Mouse (Mus musculus): Measurements from ENCODE around the gene Epb41l1. TPM values are rescaled to one million over a fixed set of nuclear protein-coding genes. Genes with fewer than 3 reads are reported as not detected.

The Epb41l1 gene
- total and polyA plus RNA-seq, 2 experiments from 2014 or later, result 10.7 to 259 TPM

DNA sequence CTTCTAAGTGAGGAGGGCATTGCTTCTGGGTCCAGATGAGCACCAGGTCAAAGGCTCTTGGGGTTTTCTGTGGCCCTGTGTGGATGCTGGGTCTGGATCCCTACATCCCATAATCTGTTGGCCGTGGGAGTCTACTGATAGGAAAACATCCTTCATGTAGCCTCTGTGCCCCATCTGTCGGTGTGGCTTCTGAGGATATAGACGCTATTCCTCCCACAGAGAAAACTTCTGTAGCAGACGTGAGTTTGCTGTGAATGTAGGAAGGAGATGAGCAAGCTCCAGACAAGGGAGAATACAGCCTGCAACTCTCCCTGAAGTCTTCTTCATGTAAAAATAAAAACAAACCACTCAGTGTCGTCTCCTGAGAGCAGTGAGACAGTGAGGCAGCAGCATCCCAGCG, 97.6 kb downstream of the Epb41l1 start:
- Histone ChIP-seq H3K4me2 (ENCODE audit: low read depth, low read length) (no peak overlapping the region), H3K36me3 (ENCODE audit: insufficient read depth, low read length) (peaks cover 38% of the 10 kb centered on the region; the same call in 1 of the 2 replicates), H3K4me1 (ENCODE audit: insufficient read depth, low read length) (no peaks in the 10 kb centered on the region), H3K4me3 (ENCODE audit: low read length) (no peak overlapping the region), H3K9ac (replicated peaks; ENCODE audit: low read length) (no peak overlapping the region), H3K27me3 (ENCODE audit: insufficient read depth, low read length) (no peaks in the 10 kb centered on the region), H3K9me3 (ENCODE audit: low read length) (no peaks in the 10 kb centered on the region), H3K27ac (no peak overlapping the region)
- no peak for TF ChIP-seq CTCF (IDR thresholded peaks at IDR 0.05; ENCODE audit: low read depth)
- WGBS, result 79% methylated on average over 6 of the region's 6 CpGs
- DNase-seq (ENCODE audit: low spot score) (no peak), ATAC-seq (no peak)

DNA sequence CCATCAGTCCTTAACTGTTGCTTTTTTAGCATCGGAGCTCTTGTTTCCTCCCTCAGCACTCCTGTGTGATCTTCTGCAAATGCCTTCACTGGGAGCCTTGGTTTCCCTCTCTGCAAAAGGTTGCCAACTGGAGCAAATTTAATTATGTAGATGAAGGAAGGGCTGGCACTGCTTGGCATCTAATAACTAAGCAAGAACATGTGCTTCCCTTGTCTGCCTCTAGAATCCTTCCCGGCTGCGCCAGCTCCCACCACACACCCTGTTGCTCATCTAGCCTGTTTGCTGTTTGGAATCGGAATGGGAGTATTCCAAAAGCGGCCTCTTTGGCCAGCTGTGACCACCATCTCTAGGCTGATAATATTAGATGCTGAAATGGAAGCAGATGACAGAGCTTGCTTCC, 98.9 kb downstream of the Epb41l1 start:
- DNase-seq (ENCODE audit: low spot score) (no peak), ATAC-seq (no peak)
- no peak overlapping the region for H3K4me2 ChIP-seq (ENCODE audit: low read depth, low read length)
- H3K27me3 ChIP-seq (ENCODE audit: insufficient read depth, low read length), result no peaks in the 10 kb centered on the region
- TF ChIP-seq CTCF (IDR thresholded peaks at IDR 0.05; ENCODE audit: low read depth), result no peak
- peaks cover 27% of the 10 kb centered on the region; the same call in 1 of the 2 replicates for H3K36me3 ChIP-seq (ENCODE audit: insufficient read depth, low read length)
- no peak overlapping the region for H3K4me3 ChIP-seq (ENCODE audit: low read length)
- 67% methylated on average over 5 of the region's 5 CpGs for WGBS
- no peaks in the 10 kb centered on the region for H3K4me1 ChIP-seq (ENCODE audit: insufficient read depth, low read length)
- no peaks in the 10 kb centered on the region for H3K9me3 ChIP-seq (ENCODE audit: low read length)
- no peak overlapping the region for H3K27ac ChIP-seq
- no peak overlapping the region for H3K9ac ChIP-seq (replicated peaks; ENCODE audit: low read length)

DNA sequence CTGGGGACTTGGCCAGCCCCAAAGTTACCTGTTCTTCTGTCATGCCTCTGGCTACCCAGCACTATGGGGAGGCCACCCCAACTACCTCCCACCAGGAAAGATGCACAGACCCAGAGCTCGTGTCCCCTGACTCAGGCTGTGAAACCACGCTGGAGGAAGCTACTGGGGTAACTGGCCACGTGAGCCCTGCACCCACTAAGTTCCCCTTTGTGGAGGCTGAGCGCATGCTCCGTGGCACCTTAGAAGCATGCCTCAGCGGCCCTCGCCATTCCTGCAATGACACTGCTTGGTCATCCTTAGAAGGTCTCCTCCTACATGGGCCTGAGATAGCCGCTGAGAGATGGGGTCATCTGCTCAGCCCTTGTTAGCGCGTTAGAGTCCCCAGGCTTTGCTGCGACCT, 102.3 kb downstream of the Epb41l1 start:
- 91% methylated on average over 11 of the region's 11 CpGs for WGBS
- Histone ChIP-seq H3K4me1 (ENCODE audit: insufficient read depth, low read length) (no peaks in the 10 kb centered on the region), H3K36me3 (ENCODE audit: insufficient read depth, low read length) (peaks cover 25% of the 10 kb centered on the region; the same call in 1 of the 2 replicates), H3K27ac (no peak overlapping the region), H3K27me3 (ENCODE audit: insufficient read depth, low read length) (no peaks in the 10 kb centered on the region), H3K4me3 (ENCODE audit: low read length) (no peak overlapping the region), H3K9ac (replicated peaks; ENCODE audit: low read length) (no peak overlapping the region), H3K9me3 (ENCODE audit: low read length) (no peaks in the 10 kb centered on the region), H3K4me2 (ENCODE audit: low read depth, low read length) (no peak overlapping the region)
- no peak for DNase-seq (ENCODE audit: low spot score)
- ATAC-seq, result no peak
- TF ChIP-seq CTCF (IDR thresholded peaks at IDR 0.05; ENCODE audit: low read depth), result no peak

DNA sequence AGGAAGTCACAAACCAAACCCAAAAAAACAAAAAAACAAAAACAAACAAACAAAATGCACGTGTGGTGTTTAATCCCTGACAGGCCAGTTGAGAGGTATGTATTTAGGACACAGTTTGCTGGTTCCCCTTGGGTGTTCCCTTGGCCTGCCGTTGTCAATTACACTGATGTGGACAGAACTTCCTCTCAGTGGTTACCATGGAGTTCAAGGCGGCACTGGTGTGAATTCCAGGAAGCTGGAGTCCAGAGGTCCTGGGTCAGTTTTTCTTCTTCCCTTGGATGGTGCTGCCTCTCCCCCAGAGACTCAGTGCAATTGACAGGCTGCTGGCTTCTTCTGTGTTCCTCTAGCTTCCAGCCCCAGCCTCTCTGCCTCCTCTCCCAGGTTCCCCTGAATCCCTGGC, 103.4 kb downstream of the Epb41l1 start:
- H3K27ac ChIP-seq, result no peak overlapping the region
- peak; percentile 32; the same call in 1 of the 2 replicates for ATAC-seq
- TF ChIP-seq CTCF (IDR thresholded peaks at IDR 0.05; ENCODE audit: low read depth), result no peak
- no peaks in the 10 kb centered on the region for H3K4me1 ChIP-seq (ENCODE audit: insufficient read depth, low read length)
- peak; percentile 30 for DNase-seq (ENCODE audit: low spot score)
- no peak overlapping the region for H3K4me3 ChIP-seq (ENCODE audit: low read length)
- 26% methylated on average over 3 of the region's 3 CpGs for WGBS
- H3K4me2 ChIP-seq (ENCODE audit: low read depth, low read length), result no peak overlapping the region
- no peaks in the 10 kb centered on the region for H3K9me3 ChIP-seq (ENCODE audit: low read length)
- H3K36me3 ChIP-seq (ENCODE audit: insufficient read depth, low read length), result peaks cover 27% of the 10 kb centered on the region; the same call in 1 of the 2 replicates
- H3K9ac ChIP-seq (replicated peaks; ENCODE audit: low read length), result no peak overlapping the region
- no peaks in the 10 kb centered on the region for H3K27me3 ChIP-seq (ENCODE audit: insufficient read depth, low read length)

DNA sequence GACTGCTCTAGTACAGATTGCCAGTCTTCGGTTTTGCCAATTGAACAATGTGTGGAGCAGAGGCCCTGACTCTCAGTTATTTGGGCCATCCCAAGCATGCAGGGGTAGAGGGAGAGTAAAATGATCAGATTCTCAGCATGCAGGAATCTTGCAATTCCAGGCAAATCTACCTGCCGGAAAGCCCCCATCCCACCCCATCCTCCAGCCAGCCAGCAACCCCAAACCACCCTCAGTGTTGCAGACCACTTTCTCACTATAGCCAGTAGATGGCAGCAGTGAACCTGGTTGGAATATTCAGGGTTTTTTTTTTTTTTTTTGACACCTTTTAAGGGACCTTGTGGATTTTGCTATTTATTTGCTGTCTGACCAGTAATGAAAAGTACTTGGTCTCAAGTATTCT, 109.0 kb downstream of the Epb41l1 start:
- Histone ChIP-seq H3K4me2 (ENCODE audit: low read depth, low read length) (no peak overlapping the region), H3K27ac (no peak overlapping the region), H3K4me3 (ENCODE audit: low read length) (no peak overlapping the region), H3K9ac (replicated peaks; ENCODE audit: low read length) (no peak overlapping the region), H3K9me3 (ENCODE audit: low read length) (no peaks in the 10 kb centered on the region), H3K4me1 (ENCODE audit: insufficient read depth, low read length) (no peaks in the 10 kb centered on the region), H3K27me3 (ENCODE audit: insufficient read depth, low read length) (no peaks in the 10 kb centered on the region), H3K36me3 (ENCODE audit: insufficient read depth, low read length) (peaks cover 23% of the 10 kb centered on the region)
- ATAC-seq (no peak), DNase-seq (ENCODE audit: low spot score) (peak; percentile 85)
- peak; percentile 81 for TF ChIP-seq CTCF (IDR thresholded peaks at IDR 0.05; ENCODE audit: low read depth)
- 65% methylated on average over 2 of the region's 2 CpGs for WGBS

DNA sequence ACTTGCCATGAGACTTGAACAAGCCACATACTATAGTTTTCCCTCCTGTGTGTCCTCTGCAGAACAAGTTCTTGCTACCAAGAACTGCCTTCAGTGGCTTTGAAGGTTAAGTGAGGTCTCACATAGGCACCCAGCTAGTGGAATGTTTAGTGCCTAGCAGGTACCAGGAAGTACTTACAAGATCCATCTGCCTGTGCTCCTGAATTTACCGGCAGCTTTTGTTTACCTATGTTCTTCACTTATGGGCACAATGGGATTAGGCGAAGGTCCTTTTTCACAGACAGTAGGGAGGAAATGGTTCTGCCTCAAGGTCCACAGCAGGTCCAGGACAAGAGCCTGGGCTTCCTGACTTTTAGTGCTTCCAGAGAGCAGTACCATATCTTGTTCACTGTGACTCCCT, 112.5 kb downstream of the Epb41l1 start:
- 85% methylated on average over 2 of the region's 2 CpGs for WGBS
- no peaks in the 10 kb centered on the region for H3K9me3 ChIP-seq (ENCODE audit: low read length)
- H3K4me3 ChIP-seq (ENCODE audit: low read length), result no peak overlapping the region
- no peak for ATAC-seq
- no peak for TF ChIP-seq CTCF (IDR thresholded peaks at IDR 0.05; ENCODE audit: low read depth)
- H3K27me3 ChIP-seq (ENCODE audit: insufficient read depth, low read length), result no peaks in the 10 kb centered on the region
- H3K9ac ChIP-seq (replicated peaks; ENCODE audit: low read length), result no peak overlapping the region
- DNase-seq (ENCODE audit: low spot score), result no peak
- H3K4me1 ChIP-seq (ENCODE audit: insufficient read depth, low read length), result no peaks in the 10 kb centered on the region
- no peak overlapping the region for H3K4me2 ChIP-seq (ENCODE audit: low read depth, low read length)
- H3K36me3 ChIP-seq (ENCODE audit: insufficient read depth, low read length), result peaks cover 23% of the 10 kb centered on the region
- no peak overlapping the region for H3K27ac ChIP-seq

DNA sequence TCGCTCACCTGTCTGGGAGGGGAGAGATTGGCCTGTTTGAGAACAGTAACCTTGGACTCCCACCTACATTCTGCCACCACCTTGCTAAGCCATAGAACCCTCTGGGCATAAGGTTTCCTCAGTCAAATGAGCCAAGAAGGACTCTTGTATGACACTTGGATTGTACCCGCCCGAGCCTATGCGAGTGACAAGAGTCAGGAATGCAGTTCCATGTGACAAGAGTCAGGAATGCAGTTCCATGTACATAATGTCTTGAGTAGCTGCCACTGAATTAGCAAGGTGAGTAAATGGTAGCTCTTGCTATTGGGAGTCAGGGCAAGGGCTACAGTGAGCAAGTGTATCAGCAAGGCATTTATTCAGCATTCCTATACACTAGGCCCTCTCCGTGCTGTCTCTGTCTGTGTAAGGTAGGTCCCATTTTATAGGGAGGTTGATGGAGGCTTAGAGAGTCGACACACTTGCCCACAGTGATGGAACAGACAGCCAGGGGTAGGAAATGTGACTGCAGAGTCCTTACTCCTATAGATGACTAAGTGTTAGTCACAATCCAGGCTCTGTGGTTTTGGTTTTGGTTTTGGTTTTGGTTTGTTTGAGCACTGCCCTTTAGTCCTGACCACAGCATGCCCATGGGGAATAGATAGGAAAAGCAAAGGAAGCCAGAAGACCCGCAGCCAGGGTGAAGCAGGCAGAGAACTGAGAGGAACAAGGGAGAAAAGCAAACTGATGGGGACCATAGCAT, 118.3 kb downstream of the Epb41l1 start:
- H3K36me3 ChIP-seq (ENCODE audit: insufficient read depth, low read length), result peaks cover 20% of the 10 kb centered on the region; the same call in 1 of the 2 replicates

More for the DNA sequence above, 118.3 kb downstream of the Epb41l1 start:
- DNase-seq (ENCODE audit: low spot score), result no peak
- WGBS, result 84% methylated on average over 7 of the region's 7 CpGs
- Histone ChIP-seq H3K9ac (replicated peaks; ENCODE audit: low read length) (no peak overlapping the region), H3K27me3 (ENCODE audit: insufficient read depth, low read length) (no peaks in the 10 kb centered on the region), H3K9me3 (ENCODE audit: low read length) (no peaks in the 10 kb centered on the region), H3K4me2 (ENCODE audit: low read depth, low read length) (no peak overlapping the region), H3K4me3 (ENCODE audit: low read length) (no peak overlapping the region), H3K4me1 (ENCODE audit: insufficient read depth, low read length) (no peaks in the 10 kb centered on the region), H3K27ac (no peak overlapping the region)
- no peak for TF ChIP-seq CTCF (IDR thresholded peaks at IDR 0.05; ENCODE audit: low read depth)
- ATAC-seq, result no peak
